Mouse (Mus musculus): ENCODE data around the gene Tatdn3.

Gene Tatdn3

DNA sequence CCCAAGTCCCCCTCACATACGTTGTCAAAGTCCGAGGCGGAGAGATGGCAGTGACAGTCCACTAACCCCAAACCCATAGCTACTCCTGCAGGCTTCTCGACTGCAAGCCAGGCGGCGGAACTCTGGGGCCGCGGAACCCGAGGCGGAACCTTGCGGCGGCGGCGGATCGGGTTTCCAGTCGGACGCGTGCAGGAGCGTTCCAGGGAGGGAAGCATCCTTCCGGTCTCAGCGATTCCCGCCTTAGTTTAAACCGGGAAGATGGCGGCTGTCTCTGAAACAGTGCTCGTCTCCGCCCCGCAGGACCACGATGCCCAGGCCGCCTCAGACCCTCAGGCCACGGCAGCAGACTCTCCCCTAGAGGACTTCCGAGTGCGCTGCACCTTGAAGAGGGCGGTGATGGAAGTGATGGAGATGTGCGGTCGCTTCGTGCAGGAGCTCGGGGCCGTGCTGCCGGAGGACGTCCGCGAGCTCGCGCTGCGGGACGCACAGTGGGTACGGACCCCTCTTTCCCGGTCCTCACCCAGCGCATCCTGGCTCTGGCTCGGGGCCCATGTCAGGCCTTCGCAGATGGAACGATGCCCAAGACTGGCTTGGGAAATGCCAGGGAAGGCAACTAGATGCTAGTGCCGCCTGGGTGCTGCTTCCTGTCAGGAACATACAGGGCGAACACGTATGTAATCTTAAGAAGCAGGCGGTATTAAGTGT is at the start of gene Tatdn3, which contains the start of gene Nsl1:
Gene Tatdn3, minus strand, starts transcription at position 152 of the 705 bp plus-strand sequence.
Gene Nsl1, plus strand, starts transcription at position 232 of the 705 bp plus-strand sequence.
- peak; percentile 94 for DNase-seq

DNA sequence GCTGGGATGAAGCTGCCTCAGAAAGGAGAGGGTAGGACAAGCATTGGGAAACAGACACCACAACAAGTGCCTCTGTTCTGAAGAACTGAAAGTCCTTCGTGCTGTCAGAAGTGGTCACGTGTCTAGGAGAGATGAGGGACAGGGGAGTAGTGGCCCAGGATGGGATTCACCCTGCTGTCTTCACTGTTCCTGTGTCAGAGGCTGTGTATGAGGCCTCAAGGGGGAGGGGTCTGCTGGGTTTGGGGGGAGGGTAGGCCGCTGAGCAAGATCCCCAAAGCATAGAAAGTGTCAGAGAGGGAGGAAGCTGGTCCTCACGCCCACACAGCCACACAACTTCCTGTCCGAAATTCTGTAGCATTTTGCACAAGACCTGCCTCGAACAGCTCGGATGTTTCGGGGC is 48.4 kb upstream of the Tatdn3 start:
- peak; percentile 30 for DNase-seq

DNA sequence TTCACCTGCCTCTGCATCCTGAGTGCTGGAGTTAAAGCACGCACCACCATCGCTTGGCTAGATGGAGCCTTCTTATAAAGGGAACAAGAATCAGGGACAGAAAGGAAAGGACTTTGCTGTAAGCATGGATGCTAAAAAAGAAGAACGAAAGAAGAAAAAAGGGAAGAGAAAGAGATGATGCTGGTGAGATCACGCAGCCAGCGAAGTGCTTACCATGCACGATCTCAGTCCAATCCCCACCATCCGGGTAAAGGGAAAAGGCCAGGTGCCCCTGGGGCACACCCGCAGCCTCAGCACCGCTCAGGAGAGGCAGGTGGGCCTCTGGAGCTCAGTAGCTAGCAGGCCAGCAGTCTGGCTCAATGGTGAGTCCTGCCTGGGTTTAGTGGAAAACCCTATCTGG is 47.2 kb upstream of the Tatdn3 start:
- no peak for DNase-seq

DNA sequence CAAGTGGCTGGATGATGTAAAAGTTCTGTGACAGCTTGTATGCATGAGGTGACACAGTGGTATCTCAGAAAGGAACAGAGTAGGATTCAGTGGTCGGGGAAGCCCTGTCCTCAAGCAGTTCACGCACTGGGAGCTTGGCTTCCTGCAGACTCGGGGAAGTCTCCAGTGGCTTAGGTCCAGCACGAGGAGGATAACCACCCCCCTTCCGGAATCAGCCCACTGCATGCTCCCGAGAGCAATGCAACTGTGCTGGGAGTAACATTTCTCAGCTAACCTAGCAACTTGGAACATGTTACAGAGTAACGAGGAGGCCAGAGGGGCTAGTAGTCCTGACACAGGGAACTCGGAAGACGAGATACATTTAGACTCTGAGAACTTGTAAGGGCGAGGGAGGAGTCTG is 44.6 kb upstream of the Tatdn3 start:
- peak; percentile 18 for DNase-seq

DNA sequence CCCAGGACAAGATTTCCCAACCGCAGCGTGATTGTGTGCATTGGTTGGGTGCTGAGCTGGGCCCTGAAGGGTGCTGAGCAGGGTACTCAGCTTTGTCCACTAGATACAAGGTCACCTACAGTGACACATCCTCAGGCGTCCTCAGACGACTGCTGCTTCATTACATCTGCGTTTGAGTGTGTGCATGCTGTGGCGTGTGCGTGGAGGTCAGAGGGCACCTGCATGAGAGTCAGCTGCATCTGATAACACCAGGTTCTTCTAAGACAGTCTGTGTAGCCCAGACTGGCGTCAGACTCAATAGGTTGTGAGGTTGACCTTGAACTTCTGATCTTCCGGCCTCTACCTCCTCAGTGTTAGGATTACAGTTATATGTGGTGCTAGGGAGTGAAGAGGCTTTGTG is 42.5 kb upstream of the Tatdn3 start:
- DNase-seq = no peak

DNA sequence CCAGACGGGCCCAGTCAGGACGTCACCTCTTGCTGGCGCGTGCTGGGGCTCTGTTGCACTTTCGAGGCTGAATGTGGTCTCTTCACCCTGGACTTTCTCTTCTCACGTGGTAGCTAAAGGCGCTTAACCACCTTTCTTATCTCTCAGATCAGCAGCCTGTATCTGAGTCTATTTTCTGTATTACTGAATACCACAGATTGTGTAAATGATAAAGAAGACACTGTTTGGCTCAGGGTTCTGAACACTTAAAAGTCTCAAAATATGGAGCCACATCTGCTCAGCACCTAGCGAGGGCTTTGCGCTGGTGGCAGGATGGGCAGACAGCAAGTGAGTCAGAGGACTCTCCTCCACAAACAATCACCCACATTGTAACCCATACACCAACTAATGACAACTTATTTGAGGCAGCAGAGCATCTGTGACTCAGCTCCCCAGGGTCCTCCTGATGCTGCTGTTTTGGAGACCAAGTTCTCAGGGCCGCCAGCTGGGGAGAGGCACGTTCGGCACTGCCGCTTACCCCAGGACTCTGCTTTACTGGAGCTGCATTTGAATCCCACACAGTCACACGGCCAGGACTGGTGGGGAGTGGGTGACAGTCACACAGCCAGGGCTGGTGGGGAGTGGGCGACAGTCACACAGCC is 40.1 kb upstream of the Tatdn3 start:
- DNase-seq = no peak

DNA sequence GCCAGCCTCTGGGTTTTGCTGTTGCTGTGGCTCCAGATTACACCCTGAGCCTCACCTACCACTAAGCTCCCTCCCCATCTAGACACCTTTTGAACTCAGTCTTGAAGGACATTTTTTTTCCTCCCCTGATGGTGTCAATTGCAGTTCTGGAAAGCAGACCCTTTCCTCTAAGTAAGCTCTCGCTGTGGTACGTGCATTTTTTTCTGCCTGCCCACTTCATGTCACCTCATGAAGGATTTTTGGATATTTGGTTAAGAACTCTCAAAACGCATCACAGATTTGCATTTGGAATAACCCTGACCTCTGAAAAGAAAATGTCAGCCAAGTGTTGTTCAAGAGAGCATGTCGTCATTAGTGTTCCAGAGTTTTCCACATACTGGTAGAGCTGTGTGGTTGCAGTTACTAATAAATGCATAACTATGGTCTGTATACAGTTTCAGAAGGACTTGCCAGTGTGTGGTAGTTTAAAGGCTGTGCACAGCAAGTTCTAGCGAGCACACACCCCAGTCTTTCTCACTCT is 37.1 kb upstream of the Tatdn3 start:
- no peak for DNase-seq

DNA sequence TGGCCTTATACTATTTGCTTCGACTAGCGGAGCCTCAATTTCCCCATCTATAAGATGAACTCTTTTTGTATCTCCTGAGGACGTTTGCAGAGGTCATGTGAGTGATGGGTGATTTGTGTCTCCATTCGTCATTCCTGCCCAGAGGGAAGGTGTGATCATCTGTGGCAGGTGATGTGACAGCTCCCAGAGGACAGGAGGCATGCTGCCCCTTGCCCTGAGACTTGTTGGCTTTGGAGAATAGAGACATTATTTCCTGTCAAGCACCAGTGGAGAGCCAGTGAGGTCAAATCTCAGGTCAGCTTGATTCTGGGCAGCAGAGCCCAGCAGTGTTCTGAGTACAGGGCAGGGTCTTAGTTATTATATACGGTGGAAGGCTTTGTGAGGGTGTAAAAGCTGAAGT is 36.4 kb upstream of the Tatdn3 start:
- DNase-seq = no peak

DNA sequence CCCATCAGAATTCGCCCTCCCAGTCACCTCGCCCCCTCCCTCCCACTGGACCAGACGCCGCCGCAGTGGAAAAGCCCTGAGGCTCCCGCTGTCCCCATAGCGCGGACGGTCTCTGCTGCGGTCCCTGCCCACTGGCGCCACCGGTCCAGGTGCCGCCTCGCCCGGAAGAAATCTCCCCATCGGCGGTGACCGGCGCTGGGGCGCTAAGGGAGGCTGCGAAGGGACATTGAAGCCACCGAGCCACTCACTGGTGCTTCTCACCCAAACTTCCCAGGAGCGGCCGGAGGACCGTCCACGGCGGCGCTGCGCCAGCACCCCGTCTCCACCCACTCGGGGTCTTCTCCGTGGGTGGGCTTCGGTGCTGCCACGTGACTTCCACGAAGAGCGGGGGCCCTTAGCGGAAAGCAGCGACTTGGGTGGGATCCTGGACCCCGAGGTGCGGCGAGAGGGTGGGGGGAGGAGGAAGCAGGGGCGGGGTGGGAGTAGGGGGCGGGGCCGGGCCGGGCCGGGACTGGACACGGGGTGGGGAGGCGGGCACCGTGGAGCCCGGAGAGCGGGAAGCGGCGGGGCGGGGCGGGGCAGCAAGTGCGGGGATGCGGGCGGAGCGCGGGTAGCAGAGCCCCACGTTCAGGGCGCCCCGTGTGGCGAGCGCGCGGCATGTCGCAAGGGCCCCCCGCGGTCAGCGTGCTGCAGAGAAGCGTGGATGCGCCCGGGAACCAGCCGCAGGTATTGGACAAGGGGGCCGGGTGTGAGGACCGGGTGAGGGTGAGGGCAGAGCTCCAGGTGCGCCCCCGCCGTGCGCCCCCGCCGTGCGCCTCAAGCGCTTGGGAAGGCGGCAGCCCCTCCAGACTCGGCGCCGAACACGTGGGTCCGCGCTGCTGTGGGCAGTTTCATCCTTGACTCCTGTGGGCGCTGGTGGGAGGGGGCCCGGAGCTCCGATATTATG is 35.3 kb upstream of the Tatdn3 start, which contains the start of gene Batf3:
Gene Batf3, plus strand, starts transcription at position 46 of the 946 bp plus-strand sequence.
- peak; percentile 63 for DNase-seq

DNA sequence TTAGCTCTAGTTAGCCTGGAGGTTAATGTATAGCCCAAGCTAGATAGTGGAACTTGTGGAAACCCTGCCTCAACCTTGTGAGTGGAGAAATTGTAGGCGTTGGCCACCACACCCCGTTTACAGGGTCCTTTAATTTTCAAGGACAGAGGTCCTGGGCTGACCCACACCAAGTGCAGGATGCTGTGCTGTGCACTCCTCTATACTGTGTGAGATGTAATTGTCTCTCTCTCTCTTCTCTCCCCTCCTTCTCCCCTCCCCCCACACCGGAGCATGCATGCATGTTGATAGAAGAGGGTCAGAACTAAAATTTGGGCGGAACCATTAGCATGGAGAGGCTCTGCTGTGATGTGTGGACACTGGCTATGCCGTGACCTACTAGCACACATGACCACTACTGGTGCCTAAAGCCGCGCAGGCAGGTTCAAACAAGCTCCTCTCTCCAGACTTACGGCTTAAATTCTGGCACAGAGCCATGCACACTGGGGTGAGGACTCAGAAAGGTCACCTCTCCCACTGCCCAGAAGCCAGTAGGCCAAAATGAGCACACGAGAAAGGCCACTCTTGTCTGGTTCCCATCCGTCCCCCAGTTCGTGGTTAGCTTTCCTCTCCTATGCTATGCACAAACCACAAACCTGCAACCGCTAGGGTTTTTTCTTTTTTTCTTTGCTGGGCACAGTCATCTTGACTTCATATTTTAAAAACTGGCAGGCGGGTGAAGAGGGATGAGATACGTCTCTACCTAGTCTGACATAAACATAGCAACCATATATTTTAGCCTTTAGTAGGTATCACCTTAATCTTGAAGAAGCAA is 34.3 kb upstream of the Tatdn3 start:
- DNase-seq = peak; percentile 16

DNA sequence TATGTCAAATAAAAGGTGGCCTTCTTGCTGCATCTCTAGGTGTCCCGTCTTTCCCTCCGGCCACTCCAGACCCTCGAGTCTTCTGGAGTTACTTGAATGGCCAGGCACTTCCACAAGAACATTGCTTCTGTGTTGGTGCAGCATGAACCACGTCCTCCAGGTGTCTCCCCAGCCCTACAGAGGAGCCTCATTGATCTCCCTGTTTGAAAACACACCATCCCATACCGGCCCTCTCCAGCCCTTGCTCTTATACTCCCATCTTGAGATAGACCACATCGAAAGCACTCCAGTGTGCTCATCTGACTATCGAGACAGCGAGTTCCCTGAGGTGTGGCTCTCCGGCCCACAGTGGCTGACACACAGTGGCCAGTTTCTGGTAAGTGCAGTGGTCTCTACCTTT is 32.3 kb upstream of the Tatdn3 start:
- DNase-seq = no peak

DNA sequence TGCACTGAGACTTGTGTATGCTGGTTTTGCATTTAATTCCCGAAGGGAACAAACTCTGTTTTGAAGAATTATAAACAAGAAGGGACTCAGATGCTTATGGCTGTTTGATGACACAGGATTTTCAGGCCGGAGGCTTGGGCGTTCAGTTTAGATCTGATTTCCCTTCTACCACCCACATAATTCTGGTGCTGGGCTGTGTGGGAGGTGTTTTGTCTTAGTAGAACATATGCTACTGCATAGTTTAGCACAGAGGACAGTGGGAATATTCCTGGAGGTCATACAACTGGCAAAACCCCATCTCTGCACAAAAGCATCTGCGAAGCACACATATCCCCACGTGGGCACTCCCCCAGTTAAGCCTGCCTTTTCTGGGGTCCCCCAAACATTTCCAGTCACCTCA is 30.8 kb upstream of the Tatdn3 start:
- no peak for DNase-seq

DNA sequence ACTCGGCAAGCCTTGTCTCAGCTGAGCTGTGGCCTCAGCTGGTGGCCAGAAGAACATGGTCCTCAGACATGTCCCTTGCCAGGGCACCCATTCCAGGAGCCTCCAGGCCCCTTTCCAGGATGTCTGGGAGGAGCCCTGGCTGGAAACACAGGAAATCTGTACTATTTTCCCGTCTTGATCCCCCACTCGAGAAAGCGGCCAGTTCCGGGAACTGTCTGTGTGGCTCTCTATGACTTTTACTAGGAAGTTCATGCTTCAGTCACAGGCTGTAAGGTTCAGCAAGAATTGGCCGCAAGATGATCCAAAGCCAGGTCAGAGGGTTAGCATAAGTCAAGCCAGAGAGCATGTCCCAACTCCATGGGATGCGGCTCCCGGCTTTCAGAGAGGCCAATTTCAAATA is 29.3 kb upstream of the Tatdn3 start:
- DNase-seq = peak; percentile 27

DNA sequence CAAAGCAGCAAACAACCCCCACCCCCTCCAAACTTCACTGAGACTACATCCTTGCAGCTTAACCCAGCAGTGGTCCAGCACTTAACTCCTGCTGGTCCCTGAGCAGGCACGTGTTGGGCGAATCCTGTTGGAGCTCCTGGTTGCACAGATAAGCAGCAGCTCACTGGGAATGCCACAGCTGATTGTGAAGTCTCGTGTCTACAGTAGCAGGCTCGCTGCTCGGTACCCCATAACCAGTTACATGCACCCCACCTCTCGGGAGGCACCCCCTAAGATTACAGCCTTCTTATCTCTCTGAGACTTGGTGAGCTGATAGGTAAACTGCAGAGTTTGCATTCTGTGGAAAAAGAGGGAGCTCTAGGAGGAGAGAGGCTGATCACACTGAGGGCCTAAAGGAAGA is 26.6 kb upstream of the Tatdn3 start:
- no peak for DNase-seq

DNA sequence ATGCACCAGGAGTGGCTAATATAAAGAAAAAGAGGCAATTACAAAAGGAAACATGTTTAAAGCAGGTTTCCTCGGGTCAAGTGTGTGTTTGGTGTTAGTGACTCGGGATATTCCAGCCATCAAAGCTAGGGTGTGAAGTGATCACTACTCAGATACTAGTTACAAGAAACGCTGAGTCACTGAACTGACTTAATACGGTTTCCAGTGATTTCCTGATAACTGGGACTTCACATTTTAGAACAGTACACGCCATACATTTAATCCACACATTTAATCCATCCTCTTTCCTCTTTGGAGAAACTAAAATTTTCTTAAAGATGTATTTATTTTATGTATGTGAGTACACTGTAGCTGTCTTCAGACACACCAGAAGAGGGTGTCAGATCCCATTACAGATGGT is 25.2 kb upstream of the Tatdn3 start:
- no peak for DNase-seq

DNA sequence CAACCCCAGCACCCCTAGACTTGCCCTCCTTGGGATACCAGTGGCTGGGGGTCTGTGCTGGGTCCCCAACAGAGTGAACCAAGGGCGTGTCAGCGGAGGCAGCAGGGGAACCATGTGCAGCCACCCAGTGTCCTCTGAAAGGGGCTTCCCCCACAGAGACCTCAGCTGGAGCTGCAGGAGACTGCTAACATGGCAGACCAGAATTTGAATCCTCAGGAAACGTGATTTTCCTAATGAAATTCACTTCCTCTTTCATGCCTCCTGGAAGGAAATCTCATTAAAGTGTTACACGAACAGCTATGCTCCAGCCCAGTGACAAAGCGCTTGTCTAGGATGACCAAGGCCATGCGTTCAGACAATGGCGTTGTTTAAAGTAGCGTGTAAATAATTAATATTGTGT is 24.2 kb upstream of the Tatdn3 start:
- DNase-seq = no peak

DNA sequence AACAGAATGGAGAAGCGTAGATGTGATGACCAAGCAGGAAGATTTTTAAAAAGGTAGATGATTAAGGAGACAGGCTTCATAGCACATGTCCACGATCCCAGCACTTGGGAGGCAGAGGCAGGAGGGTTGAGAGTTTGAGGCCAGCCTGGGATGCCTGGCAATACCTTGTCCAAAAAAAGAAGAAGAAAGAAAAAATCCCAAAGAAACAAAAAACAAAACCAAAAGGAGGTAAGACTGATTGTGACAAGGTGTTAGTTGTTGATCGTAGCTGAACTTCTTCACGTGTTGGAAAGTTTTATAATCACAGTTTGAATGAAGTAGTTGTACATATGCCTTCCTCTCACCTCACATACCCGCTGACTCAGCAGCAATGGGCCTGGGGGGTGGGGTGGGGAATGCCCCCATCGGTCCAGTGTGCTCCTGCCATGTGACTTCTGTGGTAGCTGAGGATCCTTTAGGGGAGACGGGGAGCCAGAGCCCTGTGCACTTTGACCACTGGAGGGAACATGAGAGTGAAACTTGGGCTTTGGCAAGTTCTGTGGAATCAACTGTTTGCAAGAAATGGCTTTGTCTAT is 23.7 kb upstream of the Tatdn3 start:
- DNase-seq = peak; percentile 32

DNA sequence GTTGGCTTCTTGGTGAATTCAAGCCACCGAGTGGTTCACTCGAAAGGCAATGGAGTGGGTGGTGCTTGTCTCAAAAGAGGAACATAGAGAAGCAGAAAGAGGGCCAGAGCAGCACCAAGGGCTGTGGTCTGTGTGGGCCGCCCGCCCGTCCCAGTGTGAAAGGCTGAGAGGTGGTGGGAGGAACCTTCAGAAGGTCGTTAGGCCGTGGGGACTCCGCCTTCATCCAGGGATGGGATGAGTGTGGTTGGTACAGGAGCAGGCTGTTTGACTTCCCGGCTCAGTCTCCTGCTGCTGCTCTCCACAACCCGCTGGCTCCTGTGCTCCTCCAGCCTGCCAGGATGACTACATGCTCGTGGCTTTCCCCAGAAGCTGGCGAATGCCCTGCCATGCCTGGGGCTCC is 22.9 kb upstream of the Tatdn3 start:
- peak; percentile 16 for DNase-seq

DNA sequence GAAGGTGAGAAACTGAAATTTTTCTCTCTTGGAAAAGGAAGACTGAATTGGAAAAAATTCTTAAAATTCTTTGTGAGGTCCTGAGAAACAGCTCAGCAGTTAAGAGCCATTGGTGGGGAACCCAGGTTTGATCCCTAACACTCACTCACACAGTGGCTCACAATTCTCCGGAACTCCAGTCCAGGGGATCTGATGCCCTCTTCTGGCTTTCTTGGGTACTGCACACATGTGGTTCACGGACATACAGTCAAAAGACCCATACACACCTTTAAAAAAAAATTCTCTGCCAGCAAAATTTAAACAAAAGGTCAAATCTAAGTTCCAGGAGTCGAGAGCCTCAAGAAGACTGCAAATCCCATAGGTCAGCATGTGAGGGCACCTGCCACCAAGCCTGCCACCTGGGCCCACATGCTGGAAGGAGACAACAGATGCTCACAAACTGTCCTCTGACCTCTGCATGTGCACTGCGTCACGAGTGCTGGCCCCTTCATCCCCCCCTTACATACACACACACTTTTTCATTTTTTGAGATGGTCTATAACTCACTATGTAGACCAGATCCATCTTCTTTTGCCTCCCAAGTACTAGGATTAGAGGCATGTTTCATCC is 22.3 kb upstream of the Tatdn3 start:
- DNase-seq = peak; percentile 75

DNA sequence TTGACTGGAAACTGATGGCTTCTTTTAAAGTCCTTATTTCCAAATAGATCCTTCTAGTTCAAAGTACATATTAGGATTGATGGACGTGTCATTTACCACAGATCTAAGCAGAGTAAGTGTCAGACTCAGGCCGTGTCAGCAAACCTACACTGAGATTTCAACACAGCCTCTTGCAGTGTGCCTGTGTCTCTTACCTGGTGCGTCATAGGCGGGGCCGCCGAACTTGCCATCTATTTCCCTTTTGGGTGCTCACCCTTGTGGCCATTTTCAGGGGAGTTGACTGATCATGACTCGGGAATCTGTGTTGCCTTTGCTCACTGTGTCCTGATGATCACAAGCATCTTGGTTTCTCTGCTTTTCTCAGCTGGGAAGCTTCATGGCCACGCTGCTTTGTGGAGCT is 20.5 kb upstream of the Tatdn3 start:
- no peak for DNase-seq

DNA sequence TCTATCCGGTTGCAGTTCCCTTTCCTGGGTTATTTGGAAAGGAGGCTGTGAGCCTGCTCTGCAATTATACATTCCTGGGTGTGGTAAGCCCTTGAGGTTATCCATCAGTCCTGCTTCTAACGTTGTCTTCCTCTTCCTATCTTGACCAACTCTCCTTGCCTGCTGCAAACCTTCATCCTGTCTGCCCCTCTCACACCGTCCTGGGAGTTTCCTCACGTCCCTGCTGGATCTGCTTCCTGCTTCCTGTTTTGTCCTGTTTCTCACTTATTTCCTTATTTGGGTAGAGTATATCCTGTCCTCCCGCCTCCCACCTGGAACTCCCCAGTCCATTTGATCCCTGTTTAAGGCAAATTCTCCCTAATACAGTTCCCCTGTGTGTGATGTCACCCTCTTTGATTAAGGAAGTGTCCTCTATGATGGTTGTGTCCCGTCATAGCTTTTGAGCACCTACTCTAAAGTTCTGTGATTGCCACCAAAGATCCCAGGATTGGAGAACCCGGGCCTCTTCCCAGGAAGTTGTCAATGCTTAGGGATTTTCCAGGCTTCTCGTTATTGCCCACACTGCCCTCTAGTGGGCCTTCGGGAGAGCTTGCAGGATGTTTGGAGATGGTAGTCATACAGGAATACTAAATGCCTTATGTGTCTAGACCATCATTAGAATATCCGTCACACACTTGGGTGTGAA is 12.6 kb upstream of the Tatdn3 start:
- peak; percentile 82 for DNase-seq

Measured in lung, postnatal 10 days (tissue).